Mouse (Mus musculus): ENCODE measurements at regions not wholly inside any gene's neighbourhood (a gene's known extent, or its start where the extent isn't known, plus 50 kb on each side); places are given as distances from the start of the nearest gene placed in this dataset.

GRCm38 (mm10) chr11:17461701-17462100 lies 204.3 kb downstream of the C1d start:
- DNase-seq (ENCODE audit: extremely low read depth, low read depth): no peak

DNA sequence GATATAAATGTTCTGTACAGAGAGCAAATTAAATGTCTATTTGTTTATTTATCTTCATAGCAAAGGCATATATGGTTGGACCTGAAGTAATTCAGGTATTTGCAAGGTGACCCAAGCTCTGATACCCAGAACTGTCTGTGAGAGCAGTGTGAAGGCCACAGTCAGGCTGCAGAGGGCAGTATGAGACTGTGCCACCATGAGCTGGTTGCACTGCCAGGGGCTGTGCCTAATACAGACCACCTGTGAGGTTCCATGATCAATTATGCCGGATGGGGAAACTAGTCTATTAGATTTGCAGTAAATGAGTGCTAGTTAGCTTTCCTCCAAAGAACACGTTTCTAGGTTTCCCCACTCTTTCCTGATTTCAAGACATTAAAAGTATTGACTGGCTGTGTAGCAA lies 207.5 kb downstream of the C1d start:
- DNase-seq (ENCODE audit: extremely low read depth, low read depth): no peak

DNA sequence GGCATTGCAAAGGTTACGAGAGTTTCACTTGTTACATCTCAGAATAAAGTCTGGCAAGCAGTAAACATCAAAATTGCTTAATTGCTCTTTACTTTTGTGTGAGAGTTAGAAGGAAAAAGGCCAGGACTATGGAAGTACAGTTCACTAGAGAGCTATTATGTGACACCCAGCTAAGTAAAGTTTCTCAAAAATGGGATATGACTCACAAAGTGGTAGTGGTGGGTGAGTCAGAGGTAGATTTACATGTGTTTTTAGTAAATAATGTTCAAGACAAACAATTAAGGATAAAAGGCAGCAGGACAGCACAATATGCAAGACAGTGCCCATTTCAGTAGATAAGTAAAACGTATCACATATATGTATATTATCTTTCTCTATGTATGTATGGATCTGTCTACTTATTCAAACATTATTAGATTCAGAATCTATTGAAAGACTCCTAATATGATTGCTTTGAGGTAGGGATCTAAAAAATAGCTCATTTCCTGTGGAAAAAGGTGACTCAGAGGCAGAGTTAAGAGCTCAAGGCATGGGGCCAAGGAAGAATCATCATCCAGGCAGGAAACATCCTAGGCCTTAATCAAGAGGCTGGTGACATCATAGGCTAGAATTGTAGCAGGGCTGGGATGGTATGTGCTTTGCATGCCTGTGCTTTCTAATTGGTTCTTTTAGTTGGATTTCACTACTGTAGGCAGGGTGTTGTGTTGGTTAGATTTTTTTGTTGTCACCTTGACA lies 211.2 kb downstream of the C1d start:
- DNase-seq (ENCODE audit: extremely low read depth, low read depth): no peak

DNA sequence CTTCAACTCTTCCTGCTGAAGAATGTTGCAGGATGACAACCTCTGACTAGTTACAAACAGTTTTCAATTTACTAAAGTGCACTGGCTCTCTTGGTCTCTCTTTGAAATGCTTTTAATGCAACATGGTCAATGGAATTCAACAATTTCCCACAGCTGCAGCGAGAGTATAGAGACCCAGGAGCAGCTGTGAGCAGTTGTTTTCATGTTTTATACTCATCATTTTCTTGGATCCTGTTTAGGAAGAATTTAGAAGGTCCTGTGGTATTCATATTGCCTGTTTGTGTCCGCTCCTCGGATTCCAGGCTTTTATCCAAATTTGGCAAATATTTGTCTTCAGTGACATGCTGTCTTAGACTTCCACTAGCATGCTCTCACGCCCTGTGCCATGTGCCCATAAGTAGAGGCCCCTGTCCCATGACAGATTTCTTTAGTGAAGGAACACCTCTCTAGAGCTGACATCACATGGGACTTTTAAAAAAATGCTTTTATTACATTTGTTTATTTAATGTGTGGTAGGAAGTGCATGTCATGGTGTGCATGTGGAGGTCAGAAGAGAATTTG lies 224.1 kb downstream of the C1d start:
- no peak for DNase-seq (ENCODE audit: extremely low read depth, low read depth)

DNA sequence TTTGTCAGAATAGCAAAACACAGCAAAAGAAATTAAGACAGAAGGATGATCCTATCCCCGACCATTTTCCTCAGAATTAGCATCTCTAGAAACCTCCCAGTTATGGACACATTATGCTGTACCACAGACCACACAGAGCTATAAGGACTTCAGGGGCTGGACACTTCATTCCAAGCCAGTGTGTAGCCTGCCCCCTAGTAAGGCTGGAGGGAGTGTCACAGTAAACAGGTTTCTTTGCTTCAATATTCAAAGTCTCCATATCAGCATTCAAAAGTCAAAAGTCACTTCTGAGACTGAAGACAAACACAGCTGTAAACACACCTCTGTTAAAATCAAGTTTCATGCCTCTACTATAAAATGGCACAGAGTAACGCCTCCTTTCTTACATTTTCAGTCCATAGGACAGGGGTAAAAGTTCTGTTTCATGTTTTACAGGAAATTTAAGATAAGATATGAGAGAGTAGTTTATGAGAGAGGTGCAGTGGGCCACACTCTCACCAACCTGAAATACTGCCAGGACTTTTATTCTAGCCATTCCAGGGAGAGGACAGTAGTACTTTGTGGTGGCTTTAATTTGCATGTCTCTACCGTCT lies 226.6 kb downstream of the C1d start:
- DNase-seq (ENCODE audit: extremely low read depth, low read depth): no peak

- no peak for DNase-seq (ENCODE audit: extremely low read depth, low read depth)
Observed at GRCm38 (mm10) chr11:17501120-17502043, 244.0 kb downstream of the C1d start.

- DNase-seq (ENCODE audit: extremely low read depth, low read depth): no peak
Observed at GRCm38 (mm10) chr11:17502052-17502451, 244.7 kb downstream of the C1d start.

DNA sequence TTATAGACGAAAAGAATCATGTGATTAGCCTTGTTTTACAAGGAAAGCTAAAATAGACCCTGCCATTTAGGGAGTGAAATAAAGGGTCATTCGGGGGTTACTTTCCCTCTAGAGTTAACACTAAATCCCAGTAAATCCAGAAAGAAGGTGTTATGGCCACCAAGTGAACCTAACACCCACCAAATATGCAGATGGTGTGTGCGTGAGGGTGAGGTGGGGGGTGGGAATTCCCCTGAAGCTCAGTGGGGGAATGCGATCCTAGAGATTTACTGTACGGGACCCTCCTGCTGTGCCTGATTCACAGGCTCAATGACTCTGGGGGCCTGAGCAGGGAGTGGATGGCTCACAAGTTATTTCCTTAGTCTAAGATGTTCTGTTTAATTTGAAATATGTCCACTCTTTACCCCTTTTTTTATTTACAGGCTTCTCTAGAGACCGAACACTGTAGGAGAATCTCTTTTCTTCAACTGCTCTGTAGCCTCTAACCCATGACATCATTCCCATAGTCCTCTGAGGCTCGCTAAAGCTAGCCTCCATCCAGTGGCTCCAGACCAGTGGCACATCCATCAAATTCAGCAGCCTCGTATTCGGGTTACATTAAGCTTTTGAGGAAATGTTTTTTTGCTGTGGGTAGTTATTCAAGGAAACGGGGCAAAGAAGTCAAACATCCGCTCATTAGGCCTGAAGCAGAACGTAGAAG lies 265.0 kb downstream of the C1d start:
- DNase-seq (ENCODE audit: extremely low read depth, low read depth): no peak

DNA sequence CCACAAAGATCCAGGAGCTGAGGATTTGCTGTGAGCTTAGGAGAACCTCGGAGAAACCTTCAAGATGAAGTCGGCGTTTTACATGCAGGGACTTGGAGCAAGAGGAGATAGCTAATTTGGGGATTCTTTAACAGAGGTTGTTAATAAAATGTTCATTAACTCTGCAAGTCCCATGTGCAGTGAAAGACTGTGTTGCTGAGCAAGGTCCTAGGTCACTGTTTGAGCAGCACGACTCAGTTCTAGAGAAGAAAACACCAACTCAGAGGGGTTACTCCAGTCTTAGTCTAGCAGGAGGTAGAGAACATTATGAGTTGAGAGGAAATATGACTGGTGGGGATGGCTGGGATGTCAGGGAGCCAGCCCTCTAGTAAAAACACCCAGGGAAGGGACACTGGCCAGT lies 265.9 kb downstream of the C1d start:
- no peak for DNase-seq (ENCODE audit: extremely low read depth, low read depth)

- DNase-seq (ENCODE audit: extremely low read depth, low read depth): no peak
Observed at GRCm38 (mm10) chr11:17524985-17525775, 267.8 kb downstream of the C1d start.

- no peak for DNase-seq (ENCODE audit: extremely low read depth, low read depth)
Observed at GRCm38 (mm10) chr11:17526476-17526875, 269.1 kb downstream of the C1d start.

- no peak for DNase-seq (ENCODE audit: extremely low read depth, low read depth)
Observed at GRCm38 (mm10) chr11:17528609-17529008, 271.2 kb downstream of the C1d start.

DNA sequence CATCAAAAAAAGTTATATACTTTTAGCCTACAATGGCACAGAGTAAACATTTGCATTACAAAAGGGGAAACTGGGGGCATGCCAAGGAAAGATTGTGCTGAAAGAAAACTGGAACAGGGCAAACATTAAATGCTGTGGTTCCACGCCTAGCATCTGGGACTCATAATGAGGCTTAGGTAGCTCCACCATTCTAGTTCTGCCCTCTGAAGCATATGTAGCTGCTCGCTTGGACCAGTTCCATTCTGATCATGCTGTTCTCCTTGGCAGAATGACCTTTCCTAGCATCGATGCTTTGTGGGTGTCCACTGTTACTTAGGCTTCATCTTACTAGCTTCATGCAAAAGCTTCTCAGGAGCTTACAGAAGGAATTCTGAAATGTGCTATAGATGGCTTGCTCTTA lies 276.3 kb downstream of the C1d start:
- no peak for DNase-seq (ENCODE audit: extremely low read depth, low read depth)

- no peak for DNase-seq (ENCODE audit: extremely low read depth, low read depth)
Observed at GRCm38 (mm10) chr11:17546286-17546685, 288.9 kb downstream of the C1d start.

DNA sequence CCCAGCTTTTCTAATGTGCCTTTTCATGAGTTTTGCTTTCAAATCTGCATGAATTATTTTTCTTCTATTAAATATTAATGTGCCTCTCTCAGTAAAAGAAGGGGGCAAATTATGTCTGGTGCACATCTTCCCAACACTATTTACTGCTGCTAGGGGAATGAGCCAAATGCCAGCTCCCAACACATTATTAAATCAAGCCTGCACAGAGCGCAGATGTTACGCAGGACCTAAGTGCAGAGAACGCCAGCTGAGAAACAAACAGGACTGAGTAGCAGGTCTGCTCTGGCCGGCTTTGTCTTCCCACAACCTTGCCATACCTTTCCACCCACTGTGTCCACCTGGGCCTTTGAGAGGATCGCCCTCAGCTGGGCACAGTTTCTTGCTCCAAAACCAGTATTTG lies 291.8 kb downstream of the C1d start:
- no peak for DNase-seq (ENCODE audit: extremely low read depth, low read depth)

DNA sequence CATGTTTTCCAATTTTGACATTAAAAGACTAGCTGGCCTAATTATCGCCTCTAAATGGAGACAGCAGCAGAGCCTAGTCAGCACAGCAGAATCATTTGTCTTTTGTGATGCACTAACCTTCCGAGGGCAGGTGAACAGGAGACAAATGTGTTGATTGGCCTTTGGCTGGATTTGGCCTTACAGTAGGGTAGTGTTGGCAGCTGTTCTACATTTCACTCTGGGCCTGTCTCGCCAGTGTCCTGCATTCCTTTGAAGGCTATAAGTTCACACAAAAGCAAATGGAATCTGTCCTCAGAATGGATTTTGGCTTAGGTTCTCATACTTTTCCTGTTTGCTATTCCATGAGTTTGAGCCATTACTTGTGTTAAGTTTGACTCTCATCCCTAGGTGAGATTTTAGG lies 297.9 kb downstream of the C1d start:
- DNase-seq (ENCODE audit: extremely low read depth, low read depth): no peak

DNA sequence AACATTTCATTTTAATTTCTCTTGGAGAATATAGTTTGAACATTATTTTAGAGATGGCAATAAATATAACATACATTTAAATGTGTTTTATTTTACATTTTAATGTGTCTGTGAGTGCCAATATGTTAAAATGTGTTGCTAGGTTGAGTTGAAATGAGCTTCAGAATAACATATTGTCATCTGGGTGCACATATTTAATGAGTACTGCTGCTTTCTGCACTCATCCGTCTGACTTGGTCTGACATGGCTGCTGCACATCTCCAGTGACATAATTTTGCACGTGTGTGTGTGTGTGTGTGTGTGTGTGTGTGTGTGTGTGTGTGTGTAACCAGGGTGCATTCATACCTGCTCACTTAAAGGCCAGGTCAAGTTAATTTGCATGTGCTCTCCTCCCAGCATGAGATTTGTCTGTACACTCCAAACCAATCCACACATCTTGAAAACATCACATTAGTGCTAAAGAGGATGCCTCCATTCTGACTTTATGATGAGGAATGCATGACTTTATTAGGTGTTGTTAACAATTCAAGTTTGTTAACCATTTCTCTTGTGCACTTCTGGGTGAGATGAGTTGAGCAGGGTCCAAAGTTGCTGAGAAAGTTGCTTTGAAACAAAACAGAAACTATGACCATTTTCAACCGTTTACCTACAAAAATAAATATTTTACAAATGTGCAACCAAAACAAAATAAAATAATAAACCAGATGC lies 334.6 kb downstream of the C1d start:
- DNase-seq (ENCODE audit: extremely low read depth, low read depth): no peak

DNA sequence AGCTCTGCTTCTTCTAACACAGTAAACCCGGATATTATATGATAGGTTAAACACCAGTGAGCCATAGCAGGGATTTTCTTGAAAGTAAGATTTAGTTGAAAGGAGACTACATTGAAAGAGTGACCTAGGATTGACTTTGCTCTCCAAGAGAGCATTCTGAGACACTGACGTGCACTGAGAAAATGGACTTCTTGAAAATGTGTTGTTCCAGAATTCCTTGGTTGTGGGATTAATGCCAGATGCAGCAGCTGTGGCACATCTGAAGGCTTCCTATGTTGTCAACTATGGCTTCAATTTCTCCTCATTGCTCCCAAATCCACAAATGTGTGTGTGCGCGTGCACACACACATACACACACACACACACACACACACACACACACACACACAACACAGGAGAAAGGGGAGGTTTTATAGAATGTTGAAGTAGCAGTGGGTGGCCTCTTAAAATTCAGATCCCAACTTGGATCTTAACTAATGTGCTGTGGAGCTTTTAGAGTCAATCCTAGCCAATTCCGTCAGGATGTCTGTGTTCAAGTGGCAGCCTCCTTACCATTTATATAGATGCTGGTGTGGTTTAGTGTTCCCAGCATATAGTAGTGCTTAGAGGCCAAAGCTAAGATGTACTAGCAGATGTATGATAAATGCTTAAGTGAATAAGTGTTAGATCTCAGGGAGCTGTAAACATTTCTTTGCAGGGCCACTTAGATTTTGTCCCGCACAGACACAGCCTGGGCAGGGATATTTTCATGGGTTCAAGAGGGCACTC lies 346.5 kb downstream of the C1d start:
- no peak for DNase-seq (ENCODE audit: extremely low read depth, low read depth)

Measured in MEL-GATA-1-ER (cell line).